Mouse (Mus musculus) ES-E14 (cell line): ENCODE results near the gene Nek2.

ENCODE experiments used
- HCFC1 ChIP-seq: IDR thresholded peaks from 2 replicates; pipeline ENCODE4 v1.6.1; 2012; ENCODE audit warnings: low read length, inconsistent platforms, borderline replicate concordance; ENCODE audit not compliant: insufficient read depth
- ZC3H11A ChIP-seq: IDR thresholded peaks from 2 replicates; pipeline ENCODE4 v1.6.1; 2012; ENCODE audit warnings: low read depth, mild to moderate bottlenecking, inconsistent platforms, low read length, borderline replicate concordance
- ZNF384 ChIP-seq: IDR thresholded peaks from 2 replicates; pipeline ENCODE4 v1.6.1; 2012; ENCODE audit warnings: low read depth, low read length, inconsistent platforms

- no peak for TF ChIP-seq HCFC1
- TF ChIP-seq ZC3H11A, result no peak
- no peak for TF ChIP-seq ZNF384
Measured at GRCm38 (mm10) chr1:191858136-191858535, 36.9 kb downstream of the Nek2 start.
